In the genomic region with DNA sequence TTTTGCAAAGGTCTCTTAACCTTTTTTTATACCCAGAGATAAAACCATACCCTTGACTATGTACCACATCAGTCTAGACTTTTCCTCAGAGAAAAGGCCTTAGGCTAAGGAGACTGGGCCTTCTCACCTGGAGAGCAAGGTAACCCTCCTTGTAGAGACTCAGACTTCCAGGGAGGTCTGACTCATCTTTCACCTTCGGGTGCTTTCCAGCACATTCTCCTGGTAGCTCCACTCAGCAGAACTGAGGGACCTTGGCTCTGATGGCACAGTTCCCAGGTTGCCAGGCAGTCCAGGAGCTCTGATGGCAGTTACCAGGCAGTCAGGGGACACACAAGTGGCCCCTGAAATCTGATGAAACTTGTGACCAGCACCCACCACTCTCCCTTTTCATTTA, we compare ENCODE assay signal across 9 mouse cellular contexts. TPM values are rescaled to one million over a fixed set of nuclear protein-coding genes. Genes with fewer than 3 reads are reported as not detected.
A peak's percentile ranks its signal among the peaks of the same experiment; 100 is the strongest.
DNase-seq lines count a peak whose midpoint lies in the region; ATAC-seq lines count a peak whose summit lies in the region.
"Had no signal": no experiment of that assay in that cellular context is flagged by ENCODE, and none has a peak within 500 bp of the region (broad histone marks: within the 10 kb centered on the region; RNA-seq: fewer than 3 reads in every experiment).

No protein-coding gene starts in this region.

- peaks cover 14% of the 10 kb centered on the region; the same call in 1 of the 2 replicates for H3K36me3 ChIP-seq in heart, embryonic 14.5 days (ENCODE audit: control insufficient read depth, insufficient read depth, low read length)
- H3K36me3 ChIP-seq: liver, embryonic 15.5 days had no signal

- no peak for ATAC-seq in heart, embryonic 14.5 days (ENCODE audit: insufficient number of reproducible peaks, insufficient read depth, low FRiP score, low read depth)
- ATAC-seq in inflammation-experienced regulatory T-cells, adult 6 months: no peak

- peak overlapping the region; percentile 80 for H3K27ac ChIP-seq in brown adipose tissue, adult 24 weeks (replicated peaks; ENCODE audit: low read depth, low read length)
- H3K27ac ChIP-seq in heart, embryonic 14.5 days (replicated peaks in 1 of 2; ENCODE audit: control insufficient read depth in 1 of 2, insufficient read depth in 1 of 2, low read depth in 2 of 2, low read length in 2 of 2): peak overlapping the region; percentile 34 to 61; a peak in 3 of 4 replicates
- H3K27ac ChIP-seq: liver, embryonic 15.5 days had no signal

- H3K9ac ChIP-seq in heart, embryonic 14.5 days (ENCODE audit: low read length): peak overlapping the region; percentile 89
- H3K9ac ChIP-seq: liver, embryonic 15.5 days had no signal

- DNase-seq in lung, adult 18-20 months: peak; percentile 59 to 77
- DNase-seq in lung, postnatal 10 days: no peak
- peak; percentile 78 to 81 for DNase-seq in kidney, postnatal 36 days
- peak; percentile 46 for DNase-seq in testis, postnatal 14 days (ENCODE audit: low spot score)
- DNase-seq in yolk sac, embryonic 10.5 days (ENCODE audit: low spot score): no peak

- H3K4me2 ChIP-seq in heart, embryonic 14.5 days (ENCODE audit: low read length): peak overlapping the region; percentile 68

- H3K4me1 ChIP-seq in brown adipose tissue, adult 24 weeks (ENCODE audit: control insufficient read depth, insufficient read depth, insufficient read length, low read length): peaks cover 5% of the 10 kb centered on the region
- H3K4me1 ChIP-seq in heart, embryonic 14.5 days (ENCODE audit: control insufficient read depth in 2 of 2, insufficient read depth in 2 of 2, low read length in 2 of 2): peaks cover 18 to 35% of the 10 kb centered on the region in 2 experiments

- 43% methylated on average over 1 of the region's 1 CpGs for WGBS in heart, embryonic 14.5 days

- H3K27me3 ChIP-seq in heart, embryonic 14.5 days (ENCODE audit: control insufficient read depth, insufficient read depth, low read length): no peaks in the 10 kb centered on the region

- H3K9me3 ChIP-seq in heart, embryonic 14.5 days (ENCODE audit: control insufficient read depth, low read length): no peaks in the 10 kb centered on the region
- H3K9me3 ChIP-seq: liver, embryonic 15.5 days had no signal

- H3K4me3 ChIP-seq in brown adipose tissue, adult 24 weeks (ENCODE audit: insufficient read depth, low read depth, low read length): peak overlapping the region; percentile 92
- peak overlapping the region in 1 of 2 experiments; percentile 73; a peak in 2 of 4 replicates for H3K4me3 ChIP-seq in heart, embryonic 14.5 days (ENCODE audit: control insufficient read depth in 1 of 2, insufficient read depth in 1 of 2, low read depth in 1 of 2, low read length in 2 of 2)

RNA-seq across cellular contexts. Expression of a gene that starts 2.4 kb away (rescaled TPM):
- 6.1 and 17.7 TPM in 2 replicates for polyA plus RNA-seq in brown adipose tissue, adult 24 weeks (2012; ENCODE audit: insufficient read depth, insufficient read length, missing spikeins)
- 0.70 and 2.4 TPM in 2 replicates for polyA plus RNA-seq in heart, embryonic 14.5 days (2014; fragmentation: Nextera tagmentation; extraction: Ambion mirVana)
- polyA plus RNA-seq in inflammation-experienced regulatory T-cells, adult 6 months (2017; shearing (Covaris generic)): 10 to 100 TPM; 11.5 to 25.9 (median 14.4) TPM

RNA-seq across cellular contexts. Expression of a gene that starts 53.4 kb away (rescaled TPM):
- polyA plus RNA-seq in brown adipose tissue, adult 24 weeks (2012; ENCODE audit: insufficient read depth, insufficient read length, missing spikeins): 19.2 and 20.6 TPM in 2 replicates
- polyA plus RNA-seq in heart, embryonic 14.5 days (2014; fragmentation: Nextera tagmentation; extraction: Ambion mirVana): 42.7 and 43.3 TPM in 2 replicates
- polyA plus RNA-seq in inflammation-experienced regulatory T-cells, adult 6 months (2017; shearing (Covaris generic)): 10 to 100 TPM; 33.7 to 57.6 (median 44.3) TPM

RNA-seq across cellular contexts. Expression of a gene that starts 53.7 kb away (rescaled TPM):
- 59.1 and 60.8 TPM in 2 replicates for polyA plus RNA-seq in brown adipose tissue, adult 24 weeks (2012; ENCODE audit: insufficient read depth, insufficient read length, missing spikeins)
- 99.7 and 103 TPM in 2 replicates for polyA plus RNA-seq in heart, embryonic 14.5 days (2014; fragmentation: Nextera tagmentation; extraction: Ambion mirVana)
- polyA plus RNA-seq in inflammation-experienced regulatory T-cells, adult 6 months (2017; shearing (Covaris generic)): 10 to 100 TPM; 89.0 to 99.4 (median 91.1) TPM

Comparison
In these comparisons a context has a peak if more than half of its experiments do, and no peak if none do; other contexts are left out.
1. DNase-seq: peak in lung, adult 18-20 months (2 of 2), kidney, postnatal 36 days (2 of 2) and testis, postnatal 14 days (single experiment); none in lung, postnatal 10 days (single experiment) and yolk sac, embryonic 10.5 days (single experiment).